Mouse (Mus musculus) CD4-positive helper T cell, adult 2 months (primary cell): ENCODE data around the gene Rnf220.
A peak's percentile ranks its signal among the peaks of the same experiment; 100 is the strongest.

Source experiments
- DNase-seq: peaks from one replicate; pipeline ENCODE4 v3.0.0-alpha.2; 2012; ENCODE audit warnings: low read depth, missing footprints, low spot score

Gene Rnf220

DNA sequence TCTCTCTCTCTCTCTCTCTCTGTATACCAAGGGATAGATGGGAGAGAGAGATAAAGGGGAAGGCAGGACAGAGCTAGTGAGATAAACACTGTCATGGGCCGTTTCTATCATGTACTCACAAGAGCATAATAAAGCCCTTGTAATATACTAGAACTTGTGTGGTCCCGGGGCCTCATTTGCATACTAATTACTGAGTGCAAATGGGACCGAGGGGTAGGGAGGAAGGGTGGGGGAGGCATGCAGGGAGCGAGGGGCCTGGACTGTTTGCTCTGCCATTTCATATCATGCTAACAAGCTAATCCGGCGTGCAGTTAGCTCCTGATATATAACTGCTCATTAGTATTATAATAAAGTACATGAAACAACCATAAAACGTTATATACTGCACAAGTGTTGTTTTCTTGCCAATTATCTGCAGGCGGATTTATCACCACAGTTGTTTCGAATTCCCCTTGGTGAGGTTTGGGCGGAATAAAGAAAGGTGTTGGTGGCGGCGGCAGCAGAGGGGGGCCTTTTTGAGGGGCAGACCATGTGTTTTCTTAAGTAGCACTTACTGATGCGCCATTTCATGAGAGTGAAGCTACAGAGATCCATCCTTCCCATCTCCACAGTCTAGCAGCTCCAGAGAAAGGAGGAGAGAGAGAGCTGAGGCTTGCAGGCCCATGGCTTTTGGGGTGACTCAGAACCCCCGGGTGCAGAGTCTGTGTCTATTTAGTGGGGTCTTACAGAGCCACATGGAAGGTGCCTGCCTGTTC is 116.9 kb downstream of the Rnf220 start:
- no peak for DNase-seq

DNA sequence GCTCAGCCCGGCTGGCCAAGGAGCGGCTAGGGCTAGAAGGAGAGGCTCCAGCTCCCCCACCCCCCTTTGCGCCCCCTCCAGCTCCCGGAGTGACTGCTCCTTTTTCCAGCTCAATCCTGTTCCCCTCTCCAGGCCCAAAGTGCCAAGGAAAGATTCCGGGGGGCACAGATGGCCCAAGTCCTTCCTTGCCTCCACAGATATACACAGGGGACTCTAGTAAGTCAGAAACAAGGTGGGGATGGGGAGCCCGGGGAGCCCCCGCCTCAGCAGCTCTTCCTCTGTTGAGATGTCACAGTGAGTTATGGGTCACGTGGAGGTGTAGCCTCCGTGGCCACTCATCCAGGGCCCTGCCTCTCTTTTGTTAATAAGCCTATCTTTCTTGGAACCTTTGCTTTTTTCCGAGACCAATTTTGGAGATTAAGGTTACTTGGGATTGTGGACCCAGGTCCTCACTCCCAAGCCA is 122.7 kb downstream of the Rnf220 start:
- no peak for DNase-seq

DNA sequence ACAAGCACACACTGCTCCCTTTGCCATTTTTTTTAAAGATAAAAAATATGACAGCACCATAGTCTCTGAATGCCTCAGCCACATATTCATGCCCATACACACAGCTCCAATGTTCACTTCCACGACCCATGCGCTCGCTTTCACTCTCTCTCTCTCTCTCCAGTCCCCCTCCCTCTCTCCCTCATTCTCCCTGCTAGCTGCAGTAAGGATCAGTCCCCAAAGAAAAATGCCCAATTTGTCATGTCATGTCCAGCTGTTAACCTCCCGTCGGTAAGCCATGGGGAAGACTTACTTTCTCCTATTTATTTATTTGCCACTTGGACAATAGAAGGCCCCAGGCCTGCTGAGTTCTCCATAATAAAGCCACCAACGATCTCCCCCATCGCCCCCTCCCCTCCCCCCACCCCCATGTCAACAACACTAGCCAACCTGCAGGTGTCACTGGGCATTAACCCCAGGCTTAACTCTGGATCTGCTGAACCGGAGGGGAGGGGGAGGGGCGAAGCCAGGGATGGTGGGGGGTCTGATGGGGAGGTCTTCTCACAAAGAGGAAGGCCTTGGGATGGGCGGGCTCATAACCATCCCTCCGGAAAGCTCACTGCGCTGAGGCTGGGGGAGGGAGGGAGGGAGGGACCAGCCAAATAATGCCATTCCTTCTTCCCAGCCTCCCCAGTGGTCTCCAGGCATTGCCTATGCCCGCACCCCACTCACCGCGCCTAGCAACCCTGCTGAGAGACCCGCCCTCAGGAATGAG is 123.4 kb downstream of the Rnf220 start:
- DNase-seq, result no peak

DNA sequence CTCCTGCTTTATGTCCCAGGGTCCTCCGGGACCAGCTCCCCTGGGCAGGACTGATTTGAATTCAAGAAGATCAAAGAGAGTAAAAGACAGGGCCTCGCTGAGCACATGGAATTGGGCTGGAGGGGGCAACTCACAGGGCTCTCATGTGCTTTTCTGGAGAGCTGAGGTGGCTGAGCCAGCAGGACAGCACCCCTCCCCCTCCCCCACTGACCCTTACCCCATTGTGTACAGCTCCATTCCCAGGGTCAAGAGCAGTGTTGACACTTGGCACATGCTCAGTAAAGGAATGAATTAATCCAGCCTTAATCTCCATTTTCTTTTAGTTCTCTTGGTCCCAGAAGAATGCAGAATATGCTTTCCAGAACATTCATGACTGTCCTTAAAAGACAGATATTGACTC is 125.0 kb downstream of the Rnf220 start:
- no peak for DNase-seq

DNA sequence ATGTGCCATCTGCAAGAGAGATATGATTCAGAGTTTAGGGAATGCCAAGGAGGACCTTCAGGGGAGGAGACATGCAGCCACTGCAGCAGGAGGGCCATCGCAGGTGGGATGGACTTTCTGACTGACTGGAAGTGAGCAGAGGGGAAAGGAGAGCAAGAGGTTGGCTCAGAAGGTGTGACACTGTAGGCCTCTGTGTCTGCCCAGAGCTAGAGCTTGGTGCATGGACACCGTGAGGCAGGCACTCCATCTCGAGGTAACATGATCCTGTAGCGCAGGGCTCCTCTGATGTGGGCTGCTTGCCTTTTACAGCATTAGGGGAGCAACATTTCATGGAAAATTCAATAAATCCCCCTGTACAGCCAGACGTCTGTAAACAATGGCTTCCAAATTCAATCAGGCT is 126.5 kb downstream of the Rnf220 start:
- no peak for DNase-seq

DNA sequence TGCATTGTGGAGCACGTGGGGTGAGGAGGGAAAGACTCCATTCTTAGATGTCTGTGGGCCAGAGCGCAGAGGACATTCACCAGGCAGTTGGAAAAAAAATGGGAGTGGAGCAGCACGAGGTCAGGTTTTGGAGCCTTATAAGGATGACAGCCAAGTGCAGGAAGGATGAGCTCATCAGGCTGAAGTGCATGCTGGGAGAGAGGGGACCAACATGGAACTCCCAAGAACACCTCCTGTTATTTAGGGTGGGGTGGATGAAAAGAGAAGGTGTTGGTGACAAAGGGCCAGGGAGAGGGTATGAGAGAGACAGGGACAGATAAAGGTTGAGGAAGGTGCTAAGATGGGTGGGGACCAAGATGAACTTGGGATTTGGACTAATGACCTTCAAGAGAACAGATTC is 127.3 kb downstream of the Rnf220 start:
- no peak for DNase-seq

DNA sequence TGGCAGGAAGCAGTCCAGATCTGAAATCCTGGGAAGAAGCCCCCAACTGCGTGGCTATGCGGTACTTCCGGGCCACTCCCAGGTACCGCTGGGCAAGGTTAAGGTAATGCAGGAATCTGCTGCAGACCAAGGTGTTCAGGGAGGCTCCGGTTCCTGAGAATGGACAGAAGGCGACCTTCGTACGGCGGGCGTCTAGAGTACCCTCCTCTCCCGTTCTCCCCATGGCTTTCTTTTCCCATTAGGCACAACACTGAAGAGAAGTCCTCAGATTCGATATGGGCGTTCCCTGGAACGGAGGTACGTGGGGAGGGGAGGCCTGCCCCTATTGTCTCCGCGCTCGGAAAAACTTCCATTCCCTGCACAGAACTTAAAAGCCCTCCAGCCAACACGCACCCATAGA is 129.5 kb downstream of the Rnf220 start:
- DNase-seq, result no peak

DNA sequence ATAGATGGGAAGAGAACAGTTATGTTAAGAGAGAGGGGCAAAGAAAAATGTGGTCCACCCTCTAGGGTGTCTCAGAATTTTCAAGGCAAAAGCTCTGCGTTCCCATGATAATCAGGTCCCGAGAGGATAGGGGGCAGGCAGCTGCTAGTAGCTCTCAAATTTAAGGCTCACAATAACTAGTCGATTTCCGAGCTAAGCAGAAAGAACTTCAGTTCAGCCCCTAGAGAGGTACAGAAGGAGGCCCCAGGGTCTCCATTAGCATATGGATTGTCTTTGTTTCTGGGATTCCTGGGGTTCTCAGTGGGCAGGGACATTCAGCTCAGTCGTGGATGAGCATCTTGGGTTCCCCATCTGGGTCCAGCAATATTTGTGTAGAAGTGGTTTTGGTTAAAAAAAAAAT is 134.8 kb downstream of the Rnf220 start:
- no peak for DNase-seq

DNA sequence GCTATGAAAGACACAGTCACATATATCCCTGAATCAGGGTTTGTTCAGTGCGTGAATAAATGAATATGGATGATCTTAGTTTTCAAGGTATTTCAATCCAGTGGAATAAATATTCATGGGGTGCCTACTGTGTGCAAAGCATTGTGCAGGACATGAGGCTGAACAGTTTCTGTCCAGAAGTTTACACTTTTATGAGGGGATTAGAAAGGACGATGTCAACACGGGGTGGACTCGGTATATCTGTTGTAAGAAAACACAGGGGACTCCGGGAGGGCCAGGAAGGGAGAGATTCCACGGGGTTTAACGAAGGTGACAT is 135.3 kb downstream of the Rnf220 start:
- no peak for DNase-seq

DNA sequence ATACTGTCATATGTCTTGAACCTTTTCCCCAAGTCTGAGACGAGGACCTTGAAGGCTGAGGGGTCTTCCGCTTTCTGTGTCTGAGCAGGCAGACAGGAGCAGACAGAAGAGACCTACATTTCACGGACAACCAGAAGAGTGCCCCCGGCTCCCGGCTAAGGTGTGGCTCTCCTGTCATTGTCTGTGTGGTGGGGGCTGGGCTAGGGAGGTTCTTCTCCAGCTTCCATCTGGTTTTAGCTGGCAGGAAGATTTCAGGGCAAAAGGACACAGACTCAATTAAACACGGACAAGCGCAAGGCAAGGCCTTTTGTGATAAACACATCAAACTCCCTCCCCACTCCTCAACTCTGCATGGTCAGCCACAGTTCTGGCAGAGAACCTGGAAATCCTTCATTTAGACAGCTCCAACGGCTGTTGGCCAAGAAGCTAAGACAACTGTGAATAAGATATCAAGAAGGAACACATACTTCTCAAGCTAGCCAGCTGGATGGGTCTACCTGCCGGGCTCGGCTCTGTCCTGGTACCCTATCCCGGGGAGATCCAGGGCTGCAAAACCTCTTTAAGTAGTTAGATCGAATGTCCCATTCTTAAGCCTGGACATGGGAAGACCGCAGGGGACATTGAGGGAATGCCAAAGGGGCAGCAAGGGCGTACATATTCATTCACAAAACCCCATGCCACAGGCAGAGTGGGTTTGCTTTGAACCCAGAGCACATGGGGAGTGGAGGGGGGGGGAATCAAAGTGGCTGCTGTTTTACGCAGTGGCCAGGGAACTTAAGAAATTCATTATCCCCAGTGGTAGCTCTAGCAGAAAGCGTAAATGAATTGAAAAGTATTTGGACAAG is 135.9 kb downstream of the Rnf220 start:
- no peak for DNase-seq

DNA sequence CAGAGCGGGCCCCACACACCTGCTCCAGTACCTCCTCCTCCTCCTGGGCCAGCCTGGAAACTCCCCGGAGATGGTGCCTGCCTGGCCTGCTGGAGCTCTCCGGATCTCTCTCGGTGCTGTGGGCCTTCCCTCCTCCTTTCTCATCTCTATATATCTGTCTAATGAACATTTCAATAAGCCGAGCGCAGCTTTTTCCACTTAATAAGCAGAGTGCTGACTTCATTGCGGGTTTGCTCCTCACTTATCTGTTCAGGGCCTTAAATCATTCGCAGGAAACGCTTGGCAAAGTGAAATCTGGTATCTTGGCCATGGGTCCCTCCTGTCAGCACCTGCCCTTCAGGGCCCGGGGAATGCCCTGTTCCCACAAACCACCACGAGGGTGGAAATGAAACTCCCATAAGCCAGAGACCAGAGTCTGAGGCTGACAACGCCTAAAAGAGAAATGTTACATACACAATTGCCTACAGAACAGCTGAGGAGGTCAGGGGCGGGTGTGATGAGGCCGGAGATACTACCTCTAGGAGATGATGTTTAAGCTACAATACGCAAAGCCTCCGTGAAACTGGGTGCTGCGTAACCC is 137.0 kb downstream of the Rnf220 start:
- no peak for DNase-seq

DNA sequence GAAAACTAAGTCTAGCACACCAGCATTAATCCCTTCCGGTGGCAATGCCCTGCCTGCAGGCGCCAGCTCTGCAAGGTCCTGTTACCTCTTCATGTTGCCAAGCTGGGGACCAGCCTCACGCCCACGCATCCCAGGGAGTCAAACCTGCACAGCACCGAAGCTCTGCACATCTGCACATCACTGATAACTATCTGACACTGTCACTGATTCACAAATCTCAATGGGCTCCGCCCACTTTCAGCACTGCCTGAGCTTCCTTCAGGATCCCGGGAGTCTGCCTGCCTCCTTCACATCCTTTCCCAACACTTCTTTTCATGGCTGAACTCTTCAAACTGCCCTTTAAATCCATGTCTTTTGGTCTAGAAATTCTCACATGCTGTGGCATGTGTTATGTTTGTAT is 138.9 kb downstream of the Rnf220 start:
- no peak for DNase-seq

DNA sequence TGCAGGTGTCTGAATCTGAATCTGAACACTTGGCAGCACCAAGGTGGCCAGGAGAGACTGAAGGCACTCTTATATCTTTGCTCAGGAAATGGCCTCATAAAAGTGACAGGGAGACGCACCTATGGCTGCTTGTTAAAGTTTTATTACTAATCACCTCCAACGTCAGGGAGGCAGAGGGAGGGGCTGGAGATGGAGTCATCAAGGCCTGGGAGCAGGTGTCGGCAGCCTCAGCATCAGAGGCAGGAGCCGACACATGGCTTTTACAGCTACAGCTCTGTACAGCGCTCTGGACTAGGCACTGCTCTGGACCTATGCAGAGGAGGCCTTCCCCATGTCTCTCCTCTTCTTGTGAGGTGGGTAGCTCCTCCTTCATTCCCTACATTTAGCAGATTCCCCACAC is 139.7 kb downstream of the Rnf220 start:
- no peak for DNase-seq

DNA sequence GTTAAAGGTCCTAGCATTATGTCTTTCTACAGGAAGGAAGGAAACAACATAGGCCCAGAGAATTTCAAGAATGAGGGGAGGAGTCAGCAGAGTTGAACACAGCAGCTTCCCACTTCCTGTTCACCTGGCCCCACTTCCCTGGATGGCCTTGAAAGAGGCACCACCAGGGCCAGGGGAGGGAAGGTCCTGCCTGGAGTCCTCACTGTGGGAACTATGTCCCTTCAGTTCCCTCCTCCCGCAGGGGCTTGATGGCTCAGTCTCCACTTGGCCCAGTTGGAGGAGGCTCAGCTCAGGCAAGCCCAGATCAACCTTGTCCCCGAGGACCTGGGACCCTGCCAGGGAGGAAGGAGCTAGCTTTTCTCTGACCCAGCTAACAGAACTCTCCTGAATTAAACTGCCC is 140.6 kb downstream of the Rnf220 start:
- no peak for DNase-seq

DNA sequence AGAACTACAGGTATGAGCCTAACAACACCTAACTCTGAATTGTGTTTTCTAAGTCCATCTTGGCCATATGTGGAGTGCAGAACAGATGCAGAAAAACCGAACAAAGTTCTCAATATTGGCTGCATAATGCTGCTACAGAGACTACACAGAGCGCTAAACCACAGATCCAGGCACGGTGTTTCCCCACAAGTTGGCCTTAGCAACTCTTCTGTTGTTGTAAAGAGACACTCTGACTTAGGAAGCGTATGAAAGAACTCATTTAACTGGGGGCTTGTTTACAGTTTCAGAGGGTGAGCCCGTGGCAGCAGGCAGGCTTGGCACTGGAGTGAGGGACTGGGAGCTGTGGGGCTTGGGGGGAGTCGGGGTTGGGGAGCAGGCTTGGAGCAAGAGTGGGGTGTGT is 142.2 kb downstream of the Rnf220 start:
- no peak for DNase-seq

DNA sequence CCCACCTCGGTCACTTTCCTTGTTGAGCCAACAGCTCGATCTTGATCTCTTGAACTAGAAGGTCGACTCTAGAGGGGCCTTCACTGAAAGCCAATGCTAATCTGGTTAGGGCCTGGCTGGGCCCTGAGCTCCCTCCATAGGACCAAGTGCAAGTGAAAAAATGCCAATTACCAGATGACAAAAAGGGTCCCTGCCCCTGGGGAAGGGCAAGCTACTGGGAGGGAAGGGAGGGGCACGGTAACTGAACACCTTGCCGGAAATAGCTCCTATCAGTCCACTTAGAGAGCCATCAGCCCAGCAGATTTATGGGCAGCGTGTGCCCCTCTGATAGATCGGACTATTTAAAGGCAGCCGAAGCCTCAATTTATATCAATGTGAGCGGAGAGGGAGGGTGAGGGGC is 143.9 kb downstream of the Rnf220 start:
- no peak for DNase-seq

DNA sequence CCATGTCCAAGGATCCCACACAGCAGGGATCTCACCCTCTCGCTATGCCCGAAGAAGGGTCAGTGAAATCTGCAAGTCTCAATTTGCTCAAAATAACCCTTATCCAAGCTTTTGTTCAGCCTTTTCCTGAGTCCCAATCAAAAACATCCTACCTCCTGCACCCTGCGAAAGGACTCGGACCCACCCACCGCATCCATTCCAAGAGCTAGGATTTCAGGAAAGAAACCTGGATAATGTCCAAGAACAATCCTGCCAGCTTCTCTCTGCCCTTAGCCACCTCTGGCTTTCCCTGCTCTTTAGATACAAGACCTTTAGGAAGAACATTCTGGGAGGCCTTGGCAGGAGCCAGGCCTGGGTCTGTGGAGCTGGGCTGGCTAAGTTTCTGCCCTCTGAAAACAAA is 144.8 kb downstream of the Rnf220 start:
- no peak for DNase-seq

DNA sequence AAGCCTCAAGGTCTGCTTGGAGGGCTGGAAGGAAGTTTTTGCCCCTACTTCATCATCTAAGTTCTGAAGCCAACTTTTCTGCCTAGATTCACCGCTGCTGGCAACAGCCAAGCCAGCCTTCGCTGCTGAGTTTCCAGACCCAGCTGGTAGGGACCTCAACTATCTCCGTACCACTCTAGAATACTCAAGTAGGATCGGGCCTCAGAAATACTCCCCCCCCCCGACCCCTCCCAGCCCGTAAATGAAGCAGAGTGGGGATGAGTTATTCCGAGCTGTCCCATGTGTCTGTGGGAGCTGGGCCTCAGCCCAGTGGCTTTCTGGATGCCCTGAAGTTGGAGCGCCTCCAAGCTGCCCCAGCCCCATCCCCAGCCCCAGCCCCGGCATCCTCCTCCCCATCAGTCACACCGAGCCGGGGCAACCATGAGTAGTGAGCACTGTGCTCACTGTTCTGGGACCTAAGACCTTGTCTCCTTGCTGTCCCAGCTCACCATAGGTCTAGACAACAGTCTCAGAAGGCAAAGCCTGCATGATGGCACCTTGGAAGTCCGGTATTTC is 146.6 kb downstream of the Rnf220 start:
- DNase-seq, result no peak

DNA sequence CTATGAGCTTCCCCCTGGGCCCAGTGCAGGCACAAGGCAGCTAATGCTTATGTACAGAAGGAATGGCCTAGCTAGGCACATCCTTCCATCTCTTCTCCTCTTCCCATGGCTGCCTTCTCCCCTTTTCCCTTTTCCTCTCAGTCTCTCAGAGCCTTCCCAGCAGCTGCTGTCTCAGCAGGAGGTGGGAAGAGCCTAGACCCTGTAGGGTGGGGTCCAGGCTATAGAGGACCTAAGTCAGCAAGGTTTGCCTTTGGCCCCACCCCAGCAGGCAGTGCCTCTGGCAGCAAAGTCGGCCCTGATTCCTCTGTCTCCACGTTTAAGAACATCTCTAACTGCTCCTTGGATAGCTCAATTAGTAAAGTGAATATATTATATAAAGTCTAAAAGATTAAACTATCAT is 147.5 kb downstream of the Rnf220 start:
- DNase-seq, result no peak

DNA sequence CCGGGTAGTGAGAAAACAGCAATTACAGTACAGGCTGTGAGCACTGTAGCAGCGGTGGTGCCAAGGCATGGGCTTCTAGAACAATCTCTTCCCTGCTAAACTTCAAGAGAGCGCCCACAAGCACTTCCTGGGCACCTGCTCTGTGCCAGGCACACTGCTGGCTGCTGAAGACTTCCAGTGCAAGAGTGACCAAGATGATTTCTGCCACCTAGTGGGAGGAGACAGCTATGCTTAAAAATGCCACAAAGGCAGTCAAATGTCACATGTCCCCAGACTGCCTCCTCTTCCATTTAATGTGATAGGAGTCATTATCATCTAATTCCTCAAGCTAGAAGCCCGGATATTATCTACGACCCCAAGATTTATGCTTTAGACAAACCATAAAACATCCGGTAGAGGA is 150.8 kb downstream of the Rnf220 start:
- DNase-seq, result peak; percentile 43

DNA sequence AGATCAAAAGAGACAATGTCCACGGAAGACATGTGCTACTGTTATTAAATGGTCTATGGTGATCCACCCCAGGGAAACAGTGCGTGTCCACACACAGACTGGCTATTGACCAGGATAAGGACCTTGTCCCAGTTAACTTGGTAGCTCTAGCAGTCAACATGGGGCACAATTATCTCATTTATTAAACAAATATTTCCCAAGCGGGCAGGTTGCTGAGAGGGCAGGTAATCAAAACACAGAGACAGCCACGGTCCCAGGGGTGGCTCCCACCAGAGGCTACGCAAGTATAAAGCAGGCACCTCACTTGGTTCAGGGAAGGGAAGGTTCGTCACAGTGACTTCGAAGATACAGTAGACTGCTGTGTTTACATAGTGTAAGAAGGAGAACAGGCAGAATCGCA is 153.5 kb downstream of the Rnf220 start:
- DNase-seq, result no peak

DNA sequence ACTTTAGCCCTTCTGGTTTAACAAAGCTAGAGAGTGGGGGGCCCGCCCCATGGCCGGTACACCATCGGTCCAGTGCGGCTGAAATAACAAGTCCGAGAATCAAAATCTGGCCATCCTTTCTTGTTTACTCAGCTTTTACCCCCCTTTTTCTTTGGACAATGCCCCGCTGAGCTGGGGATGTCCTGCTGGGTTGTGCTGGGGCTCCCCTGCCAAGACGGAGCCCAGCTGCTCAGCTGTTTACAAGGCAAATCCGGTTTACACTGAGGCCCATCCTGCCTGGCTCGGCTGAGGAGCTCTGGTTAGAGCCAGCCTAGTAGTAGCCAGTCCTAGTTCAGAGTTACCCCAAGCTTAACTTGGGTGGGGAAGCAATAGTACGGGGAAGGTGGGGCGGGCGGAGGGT is 154.1 kb downstream of the Rnf220 start:
- no peak for DNase-seq
